Mouse (Mus musculus) Patski (cell line): ENCODE results near the gene Tsn. TPM values are rescaled to one million over a fixed set of nuclear protein-coding genes. Genes with fewer than 3 reads are reported as not detected.
A peak's percentile ranks its signal among the peaks of the same experiment; 100 is the strongest.

Experiments used
- ATAC-seq: fragments of 100-300 bp; one replicate; pipeline ENCODE4 v1.8.0; 2021
- CTCF ChIA-PET: fragments of 350-600 bp; sonication (Branson Sonifier 250); formaldehyde crosslinking; loops from one replicate; lab custom pipeline; 2022; ENCODE audit warnings: inconsistent platforms; lab: Charles Lee
- POLR2A ChIA-PET: fragments of 350-600 bp; sonication (Branson Sonifier 250); formaldehyde crosslinking; loops from one replicate; lab custom pipeline; 2022; ENCODE audit warnings: antibody characterized with exemption, inconsistent platforms; lab: Charles Lee
- DNase-seq: peaks from one replicate; pipeline ENCODE4 v3.0.0-alpha.2; 2011; ENCODE audit warnings: low read depth, low spot score
- H3K27me3 ChIP-seq: fragments of 371-371 bp; one replicate; pipeline ENCODE4 v1.5.1; 2021
- CTCF ChIP-seq: fragments of 100-300 bp; IDR thresholded peaks from one replicate; pipeline ENCODE4 v1.5.1; 2021
- in situ Hi-C: fragments of 300-500 bp; cut with MboI; formaldehyde crosslinking; loops from 3 replicates; pipeline ENCODE4 v1.11.1; 2018; ENCODE audit warnings: low pct_unique_long_range_greater_than_20kb, mixed read lengths
- polyA plus RNA-seq: library from polyadenylated mRNA; unstranded; gene quantifications from one replicate; pipeline ENCODE4 v1.2.3, GENCODE M21; 2021

Gene Tsn
- 143 TPM for polyA plus RNA-seq

DNA sequence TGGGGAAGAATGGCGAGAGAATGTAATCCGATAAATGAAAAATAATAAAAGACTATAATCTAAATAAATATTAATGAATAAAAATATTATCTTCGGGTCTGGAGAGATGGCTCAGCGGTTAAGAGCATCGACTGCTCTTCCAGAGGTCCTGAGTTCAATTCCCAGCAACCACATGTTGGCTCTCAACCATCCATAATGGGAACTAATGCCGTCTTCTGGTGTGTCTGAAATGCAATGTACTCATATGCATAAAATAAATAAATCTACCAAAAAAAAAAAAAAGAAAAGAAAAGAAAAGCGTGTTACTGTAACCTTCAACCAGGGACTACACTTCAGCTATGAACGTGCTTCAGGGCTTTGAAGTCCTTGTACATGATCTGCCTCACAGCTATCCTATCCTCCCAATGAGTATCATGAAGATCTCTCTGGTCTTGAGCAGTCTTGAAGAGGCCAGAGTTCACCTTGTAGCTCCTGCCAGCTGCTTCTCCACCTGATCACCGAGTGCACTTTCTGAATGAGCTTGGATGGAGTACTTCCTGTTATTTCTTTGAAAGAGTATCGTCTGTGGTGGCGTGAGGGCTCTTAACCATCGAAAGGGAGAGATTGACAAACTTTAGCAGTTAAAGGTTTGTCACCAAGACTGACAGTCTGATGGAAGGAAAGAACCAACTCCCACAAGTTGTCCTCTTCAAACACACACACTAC is at the start of gene Tsn:
Tsn (minus strand) TSS at position 118 of the 705 bp plus-strand sequence.
- in situ Hi-C loops, result no loop called here
- TF ChIP-seq CTCF, result no peak
- ChIA-PET POLR2A (no interaction called here), CTCF (interaction anchor here (0.9 to 1.6 kb wide), 2 partner anchors 9 to 10 kb away, joined by 3 to 4 read pairs; partner anchors contain the start of gene Nifk)
- DNase-seq, result no peak
- peaks cover 9% of the 10 kb centered on the region for H3K27me3 ChIP-seq
- ATAC-seq, result no peak

GRCm38 (mm10) chr1:118359071-118359761 is 47.7 kb upstream of the Tsn start:
- peak; percentile 33 for DNase-seq
- ATAC-seq, result peak; percentile 45
- in situ Hi-C loops, result no loop called here

DNA sequence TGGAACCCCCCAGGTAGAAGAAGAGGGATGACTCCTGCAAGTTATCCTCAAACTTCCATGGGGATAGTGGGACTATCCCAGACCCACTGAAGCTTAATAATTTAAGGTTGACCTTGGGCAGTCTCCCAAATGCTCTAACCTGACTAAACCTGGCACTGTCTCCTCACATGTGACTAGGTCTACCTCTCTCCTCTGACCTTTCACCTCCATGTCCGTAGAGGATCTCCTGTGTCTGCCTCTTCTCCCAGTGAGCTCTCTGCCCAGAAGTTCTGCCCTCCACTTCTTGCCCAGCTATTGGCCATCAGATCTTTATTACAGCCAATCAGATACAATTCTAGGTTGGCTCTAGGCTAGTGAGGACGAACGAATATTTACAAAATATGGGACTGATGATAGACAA is 38.4 kb upstream of the Tsn start:
- in situ Hi-C loops, result loop anchor here (25.0 kb wide), 1 partner anchor 712 kb away; the partner anchor contains the start of gene Gli2
- TF ChIP-seq CTCF, result no peak

More at GRCm38 (mm10) chr1:118359071-118359761, 47.7 kb upstream of the Tsn start:
- CTCF ChIA-PET, result interaction anchor here (0.6 to 1.5 kb wide), 6 partner anchors 9 to 134 kb away, joined by 3 to 4 read pairs (median 3); no protein-coding TSS in a partner anchor
- TF ChIP-seq CTCF, result no peak
- POLR2A ChIA-PET, result interaction anchor here (1.2 kb wide), 2 partner anchors 11 to 21 kb away, joined by 3 to 5 read pairs; no protein-coding TSS in a partner anchor
- H3K27me3 ChIP-seq, result no peaks in the 10 kb centered on the region

DNA sequence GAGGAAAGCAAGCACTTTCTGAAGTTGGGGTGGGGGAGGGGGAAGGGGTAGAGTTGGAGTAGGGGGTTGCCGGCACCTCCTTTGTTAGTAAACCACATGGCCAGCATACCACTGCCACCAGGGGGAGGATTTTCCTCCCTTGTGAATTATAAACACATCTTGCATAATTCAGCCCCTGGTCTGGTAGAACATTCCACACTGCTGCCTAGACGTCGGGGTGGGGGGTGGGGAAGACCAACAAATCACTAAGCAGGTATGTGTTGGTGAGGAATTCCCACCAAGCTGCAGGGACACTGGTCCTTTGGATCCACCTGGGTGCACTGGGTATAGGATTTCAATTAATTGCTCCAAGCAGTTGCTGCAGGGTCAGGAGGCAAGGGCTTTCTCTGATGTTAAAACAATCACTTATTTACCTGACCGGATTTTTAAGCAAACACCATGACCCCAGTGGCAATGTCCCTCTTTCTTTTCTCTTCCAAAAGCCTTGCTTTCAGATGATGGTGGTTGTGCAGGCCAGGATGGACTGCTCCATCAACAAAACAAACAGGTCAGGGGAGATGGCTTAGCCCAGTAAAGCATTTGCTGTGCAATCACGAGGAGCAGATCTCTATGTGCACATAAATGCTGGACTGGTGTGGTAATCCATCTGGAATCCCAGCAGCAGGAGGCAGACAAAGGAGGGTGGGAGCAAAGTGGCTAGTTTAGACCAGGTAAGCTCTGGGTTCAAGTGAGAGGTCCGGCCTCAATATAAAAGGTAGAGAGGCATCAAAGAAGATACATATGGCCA is 32.3 kb upstream of the Tsn start:
- ATAC-seq (peak; percentile 91), DNase-seq (peak; percentile 17)
- in situ Hi-C loops, result loop anchor here (25.0 kb wide), 1 partner anchor 718 kb away; the partner anchor contains the start of gene Gli2
- no peaks in the 10 kb centered on the region for H3K27me3 ChIP-seq
- ChIA-PET POLR2A (interaction anchor here (0.6 to 1.4 kb wide), 2 partner anchors 11 to 45 kb away, joined by 3 read pairs; partner anchors contain the start of gene Clasp1), CTCF (interaction anchor here (2.1 kb wide), 1 partner anchor 115 kb away, joined by 8 read pairs; no protein-coding TSS in a partner anchor)
- TF ChIP-seq CTCF, result no peak

More for the DNA sequence above, 38.4 kb upstream of the Tsn start:
- ATAC-seq, result no peak
- no peaks in the 10 kb centered on the region for H3K27me3 ChIP-seq
- ChIA-PET POLR2A (no interaction called here), CTCF (interaction anchor here (1.1 to 1.3 kb wide), 2 partner anchors 9 to 143 kb away, joined by 3 to 4 read pairs; no protein-coding TSS in a partner anchor)
- DNase-seq, result no peak

GRCm38 (mm10) chr1:118337921-118338320 is 26.4 kb upstream of the Tsn start:
- TF ChIP-seq CTCF, result no peak
- ATAC-seq, result no peak
- ChIA-PET POLR2A (no interaction called here), CTCF (interaction anchor here (1.1 kb wide), 1 partner anchor 26 kb away, joined by 4 read pairs; no protein-coding TSS in a partner anchor)
- in situ Hi-C loops, result loop anchor here (25.0 kb wide), 1 partner anchor 724 kb away; the partner anchor contains the start of gene Gli2
- no peaks in the 10 kb centered on the region for H3K27me3 ChIP-seq
- DNase-seq, result no peak

GRCm38 (mm10) chr1:118335847-118336246 is 24.3 kb upstream of the Tsn start:
- ChIA-PET CTCF (interaction anchor here (1.0 to 1.6 kb wide), 4 partner anchors 11 to 162 kb away, joined by 3 read pairs; no protein-coding TSS in a partner anchor), POLR2A (interaction anchor here (0.7 kb wide), 1 partner anchor 121 kb away, joined by 10 read pairs; no protein-coding TSS in a partner anchor)
- peak; percentile 38 for TF ChIP-seq CTCF
- ATAC-seq, result no peak
- no peak for DNase-seq
- no peaks in the 10 kb centered on the region for H3K27me3 ChIP-seq
- in situ Hi-C loops, result loop anchor here (25.0 kb wide), 1 partner anchor 726 kb away; the partner anchor contains the start of gene Gli2

GRCm38 (mm10) chr1:118334749-118335713 is 23.5 kb upstream of the Tsn start:
- POLR2A ChIA-PET, result no interaction called here
- CTCF ChIA-PET, result interaction anchor here (1.0 to 1.1 kb wide), 3 partner anchors 9 to 163 kb away, joined by 3 to 4 read pairs (median 3); no protein-coding TSS in a partner anchor
- ATAC-seq, result no peak
- no peaks in the 10 kb centered on the region for H3K27me3 ChIP-seq
- DNase-seq, result no peak
- no peak for TF ChIP-seq CTCF
- in situ Hi-C loops, result loop anchor here (5.0 to 25.0 kb wide), 2 partner anchors 422 to 727 kb away; partner anchors contain the start of gene Gli2

GRCm38 (mm10) chr1:118321661-118322201 is 10.2 kb upstream of the Tsn start, which contains the start of gene Nifk:
Gene Nifk, plus strand, starts transcription at chr1:118321839.
- TF ChIP-seq CTCF, result peak; percentile 93
- in situ Hi-C loops, result loop anchor here (5.0 kb wide), 1 partner anchor 146 kb away; no protein-coding TSS in a partner anchor
- DNase-seq (peak; percentile 66), ATAC-seq (peak; percentile 88)
- ChIA-PET CTCF (interaction anchor here (0.9 kb wide), 1 partner anchor 10 kb away, joined by 3 read pairs; the partner anchor contains the start of gene Tsn), POLR2A (no interaction called here)
- peaks cover 10% of the 10 kb centered on the region for H3K27me3 ChIP-seq
